Mouse (Mus musculus) R1 (cell line): ENCODE data around the gene Pemt.
"Not testable (repeated sequence)": the region's sequence is repeated elsewhere in the genome, so short reads cannot be mapped to it uniquely, and the experiment has no call there.

ENCODE experiments used
- DNase-seq: peaks from one replicate; pipeline ENCODE4 v3.0.0-alpha.2; 2018; ENCODE audit warnings: low read depth, low spot score

The Pemt gene

DNA sequence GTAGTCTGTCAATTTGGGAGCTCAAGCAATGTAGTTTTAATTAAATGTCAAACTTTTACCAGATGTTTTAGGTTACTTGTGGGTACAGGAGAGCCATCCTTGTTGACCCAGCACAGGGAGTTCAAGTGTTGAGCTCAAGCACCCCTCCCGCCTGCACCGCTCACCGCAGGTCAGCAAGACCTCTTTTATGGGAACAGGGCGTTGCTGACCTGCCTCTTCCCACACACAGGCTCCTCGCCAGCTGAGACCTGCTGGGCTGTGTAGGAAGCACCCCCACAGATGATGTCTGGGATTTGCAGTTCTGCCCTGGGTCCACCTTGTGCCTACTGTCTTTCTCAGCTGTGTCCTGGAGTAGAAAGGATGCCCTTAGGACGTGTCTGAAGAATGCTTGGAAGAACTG is 89.5 kb downstream of the Pemt start:
- no peak for DNase-seq

DNA sequence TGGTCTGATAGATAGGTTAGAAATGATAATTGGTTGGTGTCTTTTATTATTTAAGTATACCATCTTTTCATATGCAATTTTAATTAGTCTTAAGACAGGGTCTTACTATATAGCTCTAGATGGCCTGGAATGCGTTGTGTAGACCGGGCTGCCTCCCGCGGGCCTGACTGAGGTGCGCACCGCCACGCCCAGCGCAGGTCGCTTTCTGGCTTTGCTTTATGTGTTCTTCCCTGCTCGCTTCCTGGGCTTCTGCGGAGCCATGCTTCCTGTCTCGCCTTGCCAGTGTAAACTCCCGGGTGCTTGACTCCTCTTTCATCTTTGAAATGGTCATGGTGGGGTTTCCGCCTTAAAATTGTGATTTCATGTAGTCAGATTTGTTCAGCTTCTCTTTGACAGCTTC is 93.4 kb downstream of the Pemt start:
- peak; percentile 37 for DNase-seq

DNA sequence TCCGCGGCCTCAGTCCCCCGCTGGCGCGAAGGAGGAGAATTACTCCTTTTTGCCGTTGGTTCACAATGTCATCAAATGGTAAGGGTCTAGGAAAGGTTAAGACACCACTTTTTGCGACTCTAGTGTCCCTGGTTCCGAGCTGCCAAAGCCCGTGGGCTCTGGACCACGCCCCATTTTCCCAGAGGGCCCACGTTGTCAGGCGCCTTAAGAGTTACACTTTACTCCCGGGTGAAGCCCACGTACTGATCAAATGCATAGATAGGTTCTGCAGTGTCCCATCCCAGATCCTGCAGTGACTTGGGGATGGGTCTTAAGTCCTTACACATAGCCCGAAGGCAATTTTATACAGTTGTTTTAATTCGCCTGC is 97.9 kb downstream of the Pemt start:
- peak; percentile 67 for DNase-seq

DNA sequence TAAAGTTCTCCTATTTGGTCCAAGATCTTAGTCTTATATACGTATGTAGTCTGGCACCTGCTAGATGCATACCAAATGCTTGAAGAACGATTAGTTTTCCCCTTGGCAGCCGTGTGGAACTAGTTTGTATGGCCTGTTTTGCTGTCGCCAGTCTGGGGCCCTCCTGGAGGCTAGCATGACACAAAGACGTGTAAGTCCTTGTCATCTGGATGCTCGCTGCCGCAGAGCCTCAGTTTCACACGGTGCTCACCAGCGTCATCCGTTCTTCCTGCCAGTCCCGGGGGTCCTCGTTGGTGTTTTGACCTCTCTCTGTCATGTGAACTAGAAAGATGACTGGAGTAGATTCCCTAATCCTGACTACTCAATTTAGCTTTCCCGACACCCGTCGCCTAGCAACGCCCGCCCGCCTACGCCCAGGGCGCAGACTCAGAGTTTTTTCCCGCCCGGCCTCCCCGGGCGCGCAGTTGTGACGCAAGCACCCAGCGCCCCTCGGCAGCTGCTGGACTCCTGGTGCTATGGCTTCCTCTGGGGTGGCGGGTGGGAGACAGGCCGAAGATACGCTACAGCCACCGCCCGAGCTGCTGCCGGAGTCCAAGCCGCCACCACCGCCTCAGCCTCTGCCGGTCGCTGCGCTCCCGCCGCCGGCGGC is 98.4 kb downstream of the Pemt start, which contains the start of gene Med9:
TSS of gene Med9 (plus strand) at position 455 of the 649 bp plus-strand sequence.
- peak; percentile 94 for DNase-seq

DNA sequence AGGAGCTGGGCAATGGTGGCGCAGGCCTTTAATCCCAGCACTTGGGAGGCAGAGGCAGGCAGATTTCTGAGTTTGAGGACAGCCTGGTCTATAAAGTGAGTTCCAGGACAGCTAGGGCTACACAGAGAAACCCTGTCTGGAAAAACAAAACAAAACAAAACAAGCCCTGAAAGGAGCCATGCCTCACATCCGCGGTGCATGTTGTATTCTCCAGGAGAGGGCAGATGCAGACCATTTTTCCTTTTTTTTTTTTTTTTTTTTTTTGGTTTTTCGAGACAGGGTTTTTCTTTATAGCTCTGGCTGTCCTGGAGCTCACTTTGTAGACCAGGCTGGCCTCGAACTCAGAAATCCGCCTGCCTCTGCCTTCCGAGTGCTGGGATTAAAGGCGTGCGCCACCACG is 101.4 kb downstream of the Pemt start:
- not testable (repeated sequence) for DNase-seq

DNA sequence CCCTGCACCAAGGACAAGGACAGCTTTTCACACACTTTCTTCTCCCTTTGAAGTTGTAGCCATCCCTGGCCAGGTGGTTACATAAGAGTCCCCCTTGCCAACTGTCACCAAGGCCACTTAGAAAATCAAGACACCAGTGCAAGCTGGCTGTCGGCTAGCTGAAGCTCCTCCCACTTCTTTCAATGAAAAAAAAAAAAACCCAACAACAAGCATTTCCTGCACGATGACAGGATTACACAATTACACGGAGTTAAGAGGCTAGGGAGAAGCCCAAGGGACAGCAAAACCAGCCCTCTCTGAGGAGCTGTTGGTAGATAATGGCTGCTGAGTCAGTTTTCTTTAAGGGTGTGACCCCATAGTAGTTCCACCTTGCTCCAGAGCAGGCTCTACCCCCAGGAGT is 104.9 kb downstream of the Pemt start:
- no peak for DNase-seq

DNA sequence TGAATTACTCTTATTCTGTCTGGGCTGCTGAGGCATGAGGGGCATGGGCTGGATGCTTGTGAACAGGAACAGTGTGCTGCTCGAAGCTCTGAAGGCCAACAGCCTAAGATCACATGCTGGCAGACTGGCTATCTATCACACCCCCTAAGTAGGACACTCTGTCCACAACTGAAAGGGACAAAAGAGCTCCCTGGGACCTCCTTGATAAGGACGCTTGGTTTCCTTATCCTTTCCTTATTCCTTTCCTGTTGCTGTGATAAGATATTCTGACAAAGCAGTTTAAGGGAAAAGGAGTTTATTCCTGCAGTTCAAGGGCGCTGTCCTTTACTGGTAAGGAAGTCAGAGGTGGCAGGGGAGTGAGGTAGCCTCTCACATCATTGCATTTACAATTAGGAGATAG is 105.6 kb downstream of the Pemt start:
- DNase-seq, result no peak

DNA sequence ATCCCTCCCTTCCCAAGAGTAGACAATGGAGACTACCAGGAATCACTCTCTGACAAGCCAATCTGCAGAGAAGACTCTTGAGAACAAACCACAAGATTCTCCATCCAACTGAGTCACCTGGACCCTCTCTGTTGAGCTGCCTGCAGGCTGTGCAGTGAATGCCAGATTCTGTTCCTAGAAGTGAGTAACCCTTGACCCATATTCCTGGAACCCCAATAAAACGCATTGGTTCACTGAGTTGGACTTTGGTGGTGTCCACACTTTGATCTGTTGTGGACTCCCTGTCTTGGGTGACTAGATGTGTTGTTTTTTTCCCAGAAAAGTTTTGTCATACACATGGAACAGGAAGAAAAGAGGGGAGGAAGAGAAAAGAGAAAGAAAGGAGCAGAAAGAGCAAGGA is 106.5 kb downstream of the Pemt start:
- no peak for DNase-seq

DNA sequence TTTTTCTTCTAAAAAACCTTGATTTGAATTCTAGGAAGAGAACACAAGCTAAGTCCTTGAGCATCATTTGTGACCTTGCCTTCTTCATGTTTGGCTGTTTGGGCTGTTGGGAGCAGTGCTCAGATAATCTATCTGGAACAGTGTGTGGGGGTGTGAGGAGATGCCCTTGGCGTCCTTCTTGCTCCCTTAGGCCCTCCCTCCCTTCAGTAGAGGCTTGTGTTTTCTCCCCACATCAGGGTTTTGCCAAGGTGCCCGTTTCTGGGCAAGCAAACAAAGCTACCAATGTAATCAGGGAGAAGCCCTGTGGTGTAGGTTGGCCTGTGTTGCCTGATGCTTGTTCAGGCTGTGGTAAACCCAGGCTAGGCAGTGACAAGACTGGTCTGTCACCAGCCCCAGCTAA is 108.7 kb downstream of the Pemt start:
- DNase-seq, result no peak

DNA sequence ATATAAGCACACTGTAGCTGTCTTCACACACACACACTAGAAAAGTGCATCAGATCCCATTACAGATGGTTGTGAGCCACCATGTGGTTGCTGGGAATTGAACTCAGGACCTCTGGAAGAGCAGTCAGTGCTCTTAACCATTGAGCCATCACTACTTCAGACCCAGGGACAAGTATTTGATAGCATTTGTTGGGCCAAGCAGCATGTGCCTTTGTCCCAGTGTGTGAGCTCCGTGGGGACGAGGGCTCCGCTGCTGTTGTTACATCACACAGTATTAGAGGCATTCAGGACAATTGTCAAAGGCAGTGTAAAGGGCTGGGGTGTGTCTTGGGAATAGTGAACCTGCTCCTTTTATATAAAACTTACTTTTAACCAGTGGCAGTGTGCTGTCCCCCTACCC is 109.3 kb downstream of the Pemt start:
- no peak for DNase-seq

DNA sequence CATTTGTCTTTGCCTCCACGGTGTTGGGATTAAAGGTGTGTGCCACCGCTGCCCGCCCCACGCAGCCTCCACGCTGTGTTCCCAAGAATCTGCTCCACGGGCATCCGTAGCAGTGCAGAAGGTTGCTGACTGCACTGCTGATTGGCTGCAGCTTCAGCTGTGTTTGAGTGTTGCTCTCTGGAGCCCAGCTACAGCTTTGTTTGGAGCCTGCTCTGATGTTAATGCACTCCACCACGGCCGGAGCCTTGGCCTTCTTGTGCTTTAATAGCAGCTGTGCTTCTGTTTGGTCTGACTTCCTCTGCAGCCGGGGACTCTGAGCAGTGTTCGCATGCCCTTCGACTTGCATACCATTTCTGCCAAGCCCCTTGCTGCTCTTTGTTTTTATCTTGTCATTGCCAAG is 112.3 kb downstream of the Pemt start:
- peak; percentile 7 for DNase-seq

DNA sequence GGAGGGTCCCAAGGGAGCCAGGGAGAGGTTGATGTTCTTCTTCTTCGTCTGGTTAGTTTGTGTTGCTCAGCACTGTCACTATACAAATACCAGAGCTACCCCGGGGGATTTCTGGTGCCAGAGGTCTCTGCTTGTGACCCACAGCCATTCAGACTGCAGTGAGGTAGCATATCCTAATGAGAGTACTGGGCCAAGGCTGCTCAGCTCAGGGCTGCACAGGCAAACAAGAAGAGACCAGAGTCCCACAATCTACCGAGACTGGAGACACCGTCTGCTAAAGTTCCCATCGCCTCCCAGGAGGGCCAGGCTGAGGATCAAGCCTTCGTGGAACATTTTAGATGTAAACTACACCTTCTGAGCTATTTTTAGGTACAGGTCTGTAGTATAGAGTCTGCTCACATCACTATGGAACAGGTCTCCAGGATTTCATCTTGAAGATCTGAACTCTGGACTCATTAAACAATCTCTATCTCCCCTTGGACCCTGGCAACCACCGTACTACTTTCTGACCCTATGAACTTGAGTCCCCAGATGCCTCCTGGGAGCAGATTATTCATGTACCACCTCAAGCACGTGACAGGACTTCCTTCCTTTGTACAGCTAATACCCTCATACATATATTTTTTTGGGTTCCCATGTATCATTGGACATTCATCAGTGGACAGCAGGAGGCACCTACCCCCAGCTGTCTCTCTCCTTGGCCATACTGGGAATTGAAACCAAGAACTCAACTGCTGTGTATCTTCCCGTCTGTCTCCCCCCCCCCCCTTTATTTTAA is 113.5 kb downstream of the Pemt start:
- no peak for DNase-seq

DNA sequence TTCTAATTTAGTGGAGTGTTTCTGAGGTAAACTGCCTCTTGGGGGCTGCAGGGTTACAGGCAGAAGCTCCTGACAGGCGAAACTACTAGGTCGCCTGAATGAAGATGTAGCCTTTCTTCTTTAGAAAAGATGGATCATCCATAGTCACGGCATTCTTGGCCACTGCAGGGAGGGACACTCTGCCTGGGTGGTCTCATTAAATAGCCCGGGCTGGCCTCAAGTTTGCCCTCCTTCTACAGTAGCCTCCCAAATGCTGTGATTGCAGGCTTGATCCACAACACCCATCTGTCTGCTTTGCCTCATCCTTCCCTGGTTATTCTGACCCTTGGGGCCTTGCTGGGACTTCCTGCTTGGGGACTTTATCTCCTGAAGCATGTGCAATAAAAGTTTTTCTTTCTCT is 116.3 kb downstream of the Pemt start:
- no peak for DNase-seq

DNA sequence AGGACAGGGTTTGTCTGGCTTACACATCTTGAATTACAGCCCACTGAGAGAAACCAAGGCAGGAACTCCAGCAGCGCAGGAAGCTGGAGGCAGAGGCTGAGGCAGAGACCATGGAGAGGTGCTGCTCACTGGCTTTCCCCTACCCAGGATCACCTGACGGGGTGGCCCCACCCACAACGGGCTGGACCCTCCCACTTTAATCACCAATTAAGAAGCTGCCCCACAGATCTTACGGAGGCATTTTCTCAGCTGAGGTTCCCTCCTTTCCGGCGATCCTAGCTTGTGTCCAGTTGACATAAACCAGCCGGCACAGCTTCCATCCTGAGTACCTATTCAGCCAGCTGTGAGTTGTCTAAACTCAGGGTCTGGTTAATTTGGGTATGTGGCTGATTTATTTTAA is 125.0 kb downstream of the Pemt start:
- DNase-seq, result peak; percentile 86
